40 mouse cellular contexts compared by ENCODE assay signal in genomic region chr10:52018471-52018870, GRCm38 (mm10). TPM values are rescaled to one million over a fixed set of nuclear protein-coding genes. Genes with fewer than 3 reads are reported as not detected.
"Had no signal": no experiment of that assay in that cellular context is flagged by ENCODE, and none has a peak within 500 bp of the region (broad histone marks: within the 10 kb centered on the region; RNA-seq: fewer than 3 reads in every experiment).

No protein-coding gene starts in this region.

- H3K36me3 ChIP-seq: limb, embryonic 10.5 days; limb, embryonic 12.5 days; limb, embryonic 13.5 days; limb, embryonic 15.5 days; liver, embryonic 12.5 days; liver, embryonic 13.5 days; liver, embryonic 15.5 days; lung, embryonic 15.5 days; midbrain, embryonic 10.5 days; midbrain, embryonic 12.5 days; midbrain, embryonic 15.5 days; neural tube, embryonic 12.5 days; neural tube, embryonic 13.5 days had no signal

- H3K9ac ChIP-seq: limb, embryonic 12.5 days; limb, embryonic 13.5 days; limb, embryonic 15.5 days; liver, embryonic 12.5 days; liver, embryonic 13.5 days; liver, embryonic 14.5 days; liver, embryonic 15.5 days; liver, postnatal 0 days; lung, embryonic 14.5 days; lung, embryonic 15.5 days; midbrain, embryonic 12.5 days; midbrain, embryonic 15.5 days; neural tube, embryonic 12.5 days; neural tube, embryonic 13.5 days had no signal

- ATAC-seq: liver, embryonic 12.5 days; liver, postnatal 0 days; lung, postnatal 0 days; midbrain, embryonic 15.5 days; midbrain, embryonic 16.5 days had no signal

- H3K9me3 ChIP-seq: limb, embryonic 10.5 days; limb, embryonic 12.5 days; limb, embryonic 13.5 days; limb, embryonic 15.5 days; liver, embryonic 12.5 days; liver, embryonic 13.5 days; liver, embryonic 15.5 days; lung, embryonic 15.5 days; midbrain, embryonic 10.5 days; midbrain, embryonic 12.5 days; midbrain, embryonic 15.5 days; neural tube, embryonic 12.5 days; neural tube, embryonic 13.5 days had no signal

- DNase-seq: liver; liver, embryonic 13.5 days; liver, postnatal 0 days; lung, adult 18-20 months; lung, adult 2 months; lung, embryonic 14.5 days; lung, postnatal 10 days; lung, postnatal 14 days; lung, postnatal 36 days; lung, postnatal 4 days; midbrain, embryonic 14.5 days had no signal

- H3K4me3 ChIP-seq: left cerebral cortex, adult 2 months; limb, embryonic 10.5 days; limb, embryonic 12.5 days; limb, embryonic 13.5 days; limb, embryonic 15.5 days; liver, embryonic 12.5 days; liver, embryonic 13.5 days; liver, embryonic 15.5 days; lung, embryonic 15.5 days; megakaryocyte, embryonic 14.5 days; midbrain, embryonic 10.5 days; midbrain, embryonic 12.5 days; midbrain, embryonic 15.5 days; neural tube, embryonic 12.5 days; neural tube, embryonic 13.5 days had no signal

- H3K27ac ChIP-seq: left cerebral cortex, adult 2 months; limb, embryonic 10.5 days; limb, embryonic 12.5 days; limb, embryonic 13.5 days; limb, embryonic 15.5 days; liver, embryonic 12.5 days; liver, embryonic 13.5 days; liver, embryonic 14.5 days; liver, embryonic 15.5 days; lung, embryonic 15.5 days; macrophage; midbrain, embryonic 10.5 days; midbrain, embryonic 12.5 days; midbrain, embryonic 15.5 days; neural tube, embryonic 12.5 days; neural tube, embryonic 13.5 days had no signal

- H3K4me2 ChIP-seq: limb, embryonic 12.5 days; limb, embryonic 13.5 days; limb, embryonic 15.5 days; liver, embryonic 11.5 days; liver, embryonic 12.5 days; liver, embryonic 13.5 days; liver, embryonic 15.5 days; lung, embryonic 14.5 days; lung, embryonic 15.5 days; midbrain, embryonic 12.5 days; midbrain, embryonic 15.5 days; neural tube, embryonic 12.5 days; neural tube, embryonic 13.5 days had no signal

- H3K4me1 ChIP-seq: liver, embryonic 13.5 days; liver, embryonic 15.5 days had no signal

RNA-seq across cellular contexts. Expression of gene Vgll2, which starts 3.8 kb away (rescaled TPM):
- total RNA-seq: left cerebral cortex, adult 18-20 months; left cerebral cortex, adult 2 months; left cerebral cortex, adult 8-10 months; left cerebral cortex, postnatal 14 days; left cerebral cortex, postnatal 25 days; liver, adult 2 months; megakaryocyte progenitor cell, adult 5-6 weeks; megakaryocyte, adult 5-6 weeks; megakaryocyte-erythroid progenitor cell, adult 5-6 weeks; midbrain, postnatal 0 days; monocyte, adult 5-6 weeks had no signal
- polyA plus RNA-seq: liver, adult 2 months; liver, postnatal 0 days; lung, embryonic 14.5 days; lung, postnatal 0 days; macrophage; midbrain, embryonic 14.5 days had no signal
